Mouse (Mus musculus) liver, adult 2 months (tissue): ENCODE results near the gene Glo1. TPM values are rescaled to one million over a fixed set of nuclear protein-coding genes. Genes with fewer than 3 reads are reported as not detected.

Experiments used
- DNase-seq: peaks from one replicate; pipeline ENCODE4 v3.0.0-alpha.2; 2011; ENCODE audit warnings: low read depth, low spot score; ENCODE audit errors: extremely low read depth
- H3K27ac ChIP-seq: fragments of 200-500 bp; replicated peaks from 2 replicates; pipeline ENCODE4 v1.5.1; 2012; ENCODE audit warnings: low read depth, mild to moderate bottlenecking, control low read depth, inconsistent platforms, low read length; ENCODE audit not compliant: insufficient read depth
- H3K27me3 ChIP-seq: fragments of 200-500 bp; 2 replicates; pipeline ENCODE4 v1.6.1; 2012; ENCODE audit warnings: mild to moderate bottlenecking, moderate library complexity, low read length, inconsistent platforms; ENCODE audit not compliant: control insufficient read depth, insufficient read depth
- H3K36me3 ChIP-seq: fragments of 200-500 bp; 2 replicates; pipeline ENCODE4 v1.6.1; 2012; ENCODE audit warnings: low read length, inconsistent platforms; ENCODE audit not compliant: control insufficient read depth, insufficient read depth
- H3K4me1 ChIP-seq: fragments of 200-500 bp; 2 replicates; pipeline ENCODE4 v1.6.1; 2011; ENCODE audit warnings: low read length; ENCODE audit not compliant: control insufficient read depth, insufficient read depth
- H3K4me3 ChIP-seq: fragments of 200-500 bp; 2 replicates; pipeline ENCODE4 v1.5.1; 2011; ENCODE audit warnings: low read depth, mild to moderate bottlenecking, control low read depth, low read length, moderate library complexity; ENCODE audit not compliant: insufficient read depth
- H3K79me2 ChIP-seq: fragments of 200-500 bp; 2 replicates; pipeline ENCODE4 v1.6.1; 2012; ENCODE audit warnings: inconsistent platforms, mild to moderate bottlenecking, low read length, moderate library complexity; ENCODE audit not compliant: control insufficient read depth, insufficient read depth
- H3K9ac ChIP-seq: fragments of 200-500 bp; 2 replicates; pipeline ENCODE4 v1.6.1; 2012; ENCODE audit warnings: low read depth, mild to moderate bottlenecking, control low read depth, inconsistent platforms, low read length
- CTCF ChIP-seq: fragments of 200-500 bp; IDR thresholded peaks from 2 replicates; pipeline ENCODE4 v1.5.1; 2011; ENCODE audit warnings: low read depth, low read length, control low read depth
- POLR2A ChIP-seq: fragments of 200-500 bp; IDR thresholded peaks from 2 replicates; pipeline ENCODE4 v1.6.1; 2011; ENCODE audit warnings: low read length, control low read depth; ENCODE audit not compliant: insufficient read depth; ENCODE audit errors: extremely low read depth
- WGBS: fragments of 180-500 bp; shearing (Covaris S2); methylation state at CpG from one replicate; pipeline ENCODE4 v1.1.7; 2018; 5-methylcytosine and 5-hydroxymethylcytosine counted together
- polyA plus RNA-seq: library from polyadenylated mRNA; depleted of rRNA; stranded (reverse); fragments of >200 nt; gene quantifications from 2 replicates; pipeline ENCODE4 v1.2.3, GENCODE M21; 2012
- total RNA-seq: library from RNA; depleted of rRNA; stranded (reverse); fragments of >200 nt; gene quantifications from 2 replicates; pipeline ENCODE4 v1.2.3, GENCODE M21; 2014

The Glo1 gene
- total and polyA plus RNA-seq, 2 experiments = 239 to 384 TPM

DNA sequence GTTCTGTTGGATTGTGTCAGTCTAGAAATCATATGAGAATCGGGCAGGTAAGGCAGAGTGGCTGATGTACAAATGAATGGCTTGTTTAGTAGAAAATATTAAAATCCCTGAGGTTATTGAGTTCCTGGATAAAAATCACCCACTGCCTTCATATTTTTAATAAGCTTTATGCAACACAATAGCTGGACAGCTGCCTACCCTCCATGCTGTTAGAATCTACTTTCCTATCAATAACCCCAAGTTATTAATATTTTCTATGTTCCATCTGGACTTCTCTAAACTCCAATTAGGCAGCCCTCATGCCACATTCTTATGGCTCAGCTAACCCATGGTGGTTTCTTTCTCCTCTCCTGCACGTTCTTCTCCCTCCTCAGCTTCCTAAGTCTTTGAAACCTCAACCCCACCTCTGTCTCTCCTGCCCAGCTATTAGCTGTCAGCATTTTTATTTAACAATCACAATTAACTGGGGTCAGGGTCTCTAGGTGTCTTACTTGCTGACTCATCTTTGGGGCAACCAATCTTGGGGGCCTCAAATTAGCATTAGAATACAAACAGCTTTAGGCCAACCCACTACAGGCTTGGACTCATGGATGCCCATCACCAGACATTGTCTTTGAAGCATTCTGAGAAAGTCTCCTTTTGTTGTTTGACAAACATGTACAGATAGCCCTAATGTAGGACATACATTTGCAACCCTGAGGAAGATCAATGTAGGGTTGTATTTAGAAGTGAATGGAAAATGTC is 43.2 kb downstream of the Glo1 start:
- H3K27ac ChIP-seq = no peak overlapping the region
- H3K9ac ChIP-seq = no peak overlapping the region
- H3K4me3 ChIP-seq = no peak overlapping the region
- TF ChIP-seq CTCF (no peak), POLR2A (no peak)
- no peaks in the 10 kb centered on the region for H3K27me3 ChIP-seq
- no peaks in the 10 kb centered on the region for H3K4me1 ChIP-seq
- 87% methylated on average over 2 of the region's 2 CpGs for WGBS
- H3K79me2 ChIP-seq = no peaks in the 10 kb centered on the region
- no peak for DNase-seq
- no peaks in the 10 kb centered on the region for H3K36me3 ChIP-seq

DNA sequence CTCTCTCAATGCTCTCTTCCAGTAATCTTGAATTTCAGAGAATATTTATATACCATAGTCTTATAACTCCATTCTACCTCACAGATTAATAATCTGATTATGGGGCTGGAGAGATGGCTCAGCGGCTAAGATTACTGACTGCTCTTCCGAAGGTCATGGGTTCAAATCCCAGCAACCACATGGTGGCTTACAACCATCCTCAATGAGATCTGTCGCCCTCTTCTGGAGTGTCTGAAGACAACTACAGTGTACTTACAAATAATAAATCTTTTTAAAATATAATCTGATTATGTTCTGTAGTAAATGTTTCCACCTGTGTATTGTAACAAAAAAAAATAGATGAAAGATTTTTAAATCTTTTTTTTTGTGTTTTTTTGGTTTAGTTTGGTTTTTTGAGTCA is 44.4 kb downstream of the Glo1 start:
- Histone ChIP-seq H3K9ac (no peak overlapping the region), H3K4me1 (no peaks in the 10 kb centered on the region), H3K36me3 (no peaks in the 10 kb centered on the region), H3K27ac (no peak overlapping the region), H3K4me3 (no peak overlapping the region), H3K79me2 (no peaks in the 10 kb centered on the region), H3K27me3 (no peaks in the 10 kb centered on the region)
- 87% methylated on average over 3 of the region's 3 CpGs for WGBS
- DNase-seq = no peak
- no peak for TF ChIP-seq POLR2A
- no peak for TF ChIP-seq CTCF

- Histone ChIP-seq H3K79me2 (no peaks in the 10 kb centered on the region), H3K36me3 (no peaks in the 10 kb centered on the region), H3K27ac (no peak overlapping the region), H3K27me3 (no peaks in the 10 kb centered on the region), H3K4me3 (no peak overlapping the region), H3K4me1 (peaks cover 3% of the 10 kb centered on the region), H3K9ac (no peak overlapping the region)
- 85% methylated on average over 6 of the region's 6 CpGs for WGBS
- DNase-seq = no peak
- TF ChIP-seq POLR2A (no peak), CTCF (no peak)
These were observed 45.5 kb downstream of the Glo1 start for GRCm38 (mm10) chr17:30581201-30581600.

DNA sequence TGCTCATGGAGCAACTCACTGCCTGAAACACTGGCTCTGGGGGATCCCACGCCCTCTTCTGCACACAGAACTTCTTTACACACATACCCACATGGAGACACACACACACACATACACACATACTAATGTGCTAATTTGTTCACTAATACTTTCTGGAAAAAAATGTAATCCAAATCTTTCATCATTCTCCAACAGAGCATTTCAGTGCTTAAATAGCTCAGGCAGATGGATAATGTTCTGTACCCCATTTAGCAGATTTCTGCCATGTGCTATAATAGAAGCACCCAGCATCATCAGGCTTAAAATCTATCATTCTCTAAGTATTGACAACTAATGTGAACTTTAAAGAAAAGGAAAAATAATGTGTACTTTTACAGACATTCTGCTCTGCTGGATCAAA is 45.9 kb downstream of the Glo1 start:
- peaks cover 3% of the 10 kb centered on the region for H3K4me1 ChIP-seq
- H3K9ac ChIP-seq = no peak overlapping the region
- H3K79me2 ChIP-seq = no peaks in the 10 kb centered on the region
- DNase-seq = no peak
- no peak overlapping the region for H3K4me3 ChIP-seq
- H3K27ac ChIP-seq = no peak overlapping the region
- H3K36me3 ChIP-seq = no peaks in the 10 kb centered on the region
- WGBS = 84% methylated on average over 1 of the region's 1 CpGs
- H3K27me3 ChIP-seq = no peaks in the 10 kb centered on the region
- no peak for TF ChIP-seq CTCF
- TF ChIP-seq POLR2A = no peak

- DNase-seq = no peak
- Histone ChIP-seq H3K27me3 (no peaks in the 10 kb centered on the region), H3K27ac (no peak overlapping the region), H3K4me1 (peaks cover 5% of the 10 kb centered on the region), H3K79me2 (0 out of 2 replicates have a peak, but pooled peaks cover 3% of the 10 kb centered on the region), H3K36me3 (no peaks in the 10 kb centered on the region), H3K4me3 (peak overlapping the region; percentile 92), H3K9ac (peak overlapping the region; percentile 91; the same call in 1 of the 2 replicates)
- no peak for TF ChIP-seq POLR2A
- no peak for TF ChIP-seq CTCF
- WGBS = 49% methylated on average over 12 of the region's 12 CpGs
These were observed 49.7 kb downstream of the Glo1 start for GRCm38 (mm10) chr17:30576946-30577345.
